Mouse (Mus musculus): Measurements from ENCODE around the gene Acap3. TPM values are rescaled to one million over a fixed set of nuclear protein-coding genes. Genes with fewer than 3 reads are reported as not detected.

The Acap3 gene
- total RNA-seq (2021) = 100 to 1,000 TPM; 121 to 129 TPM
- long read RNA-seq, experiment 1, full-length matches to known transcripts = 4 of 226 reads
- long read RNA-seq, experiment 1, partial matches to known transcripts = 19 of 226 reads
- long read RNA-seq, experiment 1, other reads (novel, unspliced or antisense) = 203 of 226 reads
- long read RNA-seq, experiment 2, full-length matches to known transcripts = 5 of 339 reads
- long read RNA-seq, experiment 2, partial matches to known transcripts = 41 of 339 reads
- long read RNA-seq, experiment 2, other reads (novel, unspliced or antisense) = 293 of 339 reads

DNA sequence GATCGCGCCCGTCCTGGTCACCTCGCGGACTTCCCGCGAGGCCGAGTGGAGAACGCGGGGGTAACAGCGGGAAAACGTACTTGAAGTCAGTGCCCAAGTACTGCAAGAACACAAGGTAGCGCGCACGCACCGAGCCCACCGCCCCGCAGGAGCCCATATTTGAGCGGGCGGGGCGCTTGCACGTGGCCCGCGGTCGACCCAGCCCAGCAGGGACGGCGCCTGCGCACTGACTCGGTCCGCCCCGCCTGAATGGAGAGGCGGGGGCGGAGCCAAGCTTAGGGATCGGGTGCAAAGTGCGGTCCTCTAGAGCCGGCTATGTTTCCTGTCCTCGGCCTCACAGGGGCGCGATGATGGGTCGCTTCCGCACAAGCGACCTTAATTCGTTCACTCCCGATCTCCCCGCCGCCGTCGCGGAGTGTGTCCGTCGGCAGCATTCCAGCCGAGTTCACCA lies at the start of gene Acap3, which contains the start of gene Pusl1:
Gene Acap3 (plus strand): TSS at position 272 of the 451 bp plus-strand sequence.
Gene Pusl1 (minus strand): TSS at position 231 of the 451 bp plus-strand sequence.
- Histone ChIP-seq H3K4me3 (peak within 1 kb of the TSS; percentile 84), H3K27ac (peak within 1 kb of the TSS; percentile 99)
- TF ChIP-seq CTCF (conservative IDR thresholded peaks at IDR 0.05) = no peak
- peak; percentile 95 to 98 for DNase-seq (ENCODE audit: low spot score in 2 of 2)

GRCm38 (mm10) chr4:155843231-155843630 lies 48.4 kb upstream of the Acap3 start:
- DNase-seq (ENCODE audit: low spot score in 2 of 2) = no peak
- TF ChIP-seq CTCF (conservative IDR thresholded peaks at IDR 0.05) = no peak
- Histone ChIP-seq H3K4me3 (no peak overlapping the region), H3K27ac (no peak overlapping the region)

GRCm38 (mm10) chr4:155846871-155847578 lies 44.6 kb upstream of the Acap3 start, which contains the start of gene Dvl1:
Gene Dvl1 (plus strand): TSS chr4:155847402.
- peak; percentile 92 to 97 for DNase-seq (ENCODE audit: low spot score in 2 of 2)
- peak; percentile 60 for TF ChIP-seq CTCF (conservative IDR thresholded peaks at IDR 0.05)
- peak within 1 kb of the TSS; percentile 97 for H3K27ac ChIP-seq
- H3K4me3 ChIP-seq = peak within 1 kb of the TSS; percentile 91

GRCm38 (mm10) chr4:155847591-155848352 lies 43.9 kb upstream of the Acap3 start:
- no peak for DNase-seq (ENCODE audit: low spot score in 2 of 2)
- H3K27ac ChIP-seq = peak overlapping the region; percentile 89
- peak overlapping the region; percentile 91 for H3K4me3 ChIP-seq
- no peak for TF ChIP-seq CTCF (conservative IDR thresholded peaks at IDR 0.05)

DNA sequence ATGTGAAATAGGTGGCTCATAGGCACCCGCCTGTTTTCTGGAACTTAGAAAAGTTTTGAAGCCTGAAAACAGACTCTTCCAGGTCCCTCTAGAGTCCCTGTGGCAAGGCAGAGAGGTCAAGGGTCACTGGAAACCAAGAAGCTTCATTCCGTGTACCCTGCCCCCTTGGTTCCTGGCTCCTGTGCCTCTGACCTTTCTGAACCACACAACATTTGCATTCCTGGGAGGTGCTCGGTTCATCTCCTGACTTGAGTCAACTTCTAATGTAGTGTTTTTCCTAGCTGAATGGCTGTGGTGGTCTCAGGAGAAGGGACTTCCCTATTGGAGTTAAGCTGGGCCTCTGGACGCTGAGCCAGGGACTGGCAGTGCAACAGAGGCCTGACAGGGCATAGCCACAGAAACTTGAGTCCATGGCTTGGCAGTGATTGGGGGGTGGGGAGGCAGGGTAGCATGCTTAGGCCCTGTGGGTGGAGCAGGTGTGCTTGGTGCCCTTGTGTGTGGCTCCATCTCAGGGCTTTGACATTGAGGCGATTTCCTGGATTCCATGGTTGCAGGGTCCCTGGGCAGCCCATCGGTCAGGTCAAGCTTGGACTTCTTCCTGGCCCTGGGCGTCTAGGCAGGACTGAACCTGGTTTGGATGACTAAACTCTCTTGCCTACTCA lies 43.1 kb upstream of the Acap3 start:
- Histone ChIP-seq H3K4me3 (peak overlapping the region; percentile 91), H3K27ac (no peak overlapping the region)
- TF ChIP-seq CTCF (conservative IDR thresholded peaks at IDR 0.05) = no peak
- no peak for DNase-seq (ENCODE audit: low spot score in 2 of 2)

GRCm38 (mm10) chr4:155849391-155849790 lies 42.2 kb upstream of the Acap3 start:
- H3K27ac ChIP-seq = no peak overlapping the region
- no peak for TF ChIP-seq CTCF (conservative IDR thresholded peaks at IDR 0.05)
- DNase-seq (ENCODE audit: low spot score in 2 of 2) = no peak
- no peak overlapping the region for H3K4me3 ChIP-seq

GRCm38 (mm10) chr4:155849792-155850451 lies 41.7 kb upstream of the Acap3 start:
- Histone ChIP-seq H3K27ac (no peak overlapping the region), H3K4me3 (no peak overlapping the region)
- no peak for DNase-seq (ENCODE audit: low spot score in 2 of 2)
- TF ChIP-seq CTCF (conservative IDR thresholded peaks at IDR 0.05) = no peak

DNA sequence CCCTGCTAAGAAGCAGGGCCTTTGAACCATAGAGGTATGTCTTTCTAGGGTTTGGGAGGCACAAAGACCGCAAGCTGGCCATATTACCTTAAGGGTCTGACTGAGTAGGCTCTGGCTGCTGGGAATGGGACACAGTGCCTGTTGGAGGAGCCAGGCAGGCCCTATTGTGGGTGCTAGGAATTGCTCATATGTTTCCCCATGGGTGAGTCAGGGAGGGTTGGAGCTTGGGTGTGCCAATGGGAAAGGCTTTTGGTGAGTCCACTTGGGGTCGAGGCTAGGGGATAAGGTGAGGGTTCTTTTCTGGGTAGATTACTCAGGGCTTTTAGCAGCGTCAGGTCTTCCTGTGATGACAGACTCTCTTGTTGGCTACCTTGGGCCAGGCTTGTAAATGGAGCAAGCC lies 40.3 kb upstream of the Acap3 start:
- no peak for TF ChIP-seq CTCF (conservative IDR thresholded peaks at IDR 0.05)
- DNase-seq (ENCODE audit: low spot score in 2 of 2) = no peak
- Histone ChIP-seq H3K4me3 (no peak overlapping the region), H3K27ac (no peak overlapping the region)

GRCm38 (mm10) chr4:155851951-155852411 lies 39.6 kb upstream of the Acap3 start:
- DNase-seq (ENCODE audit: low spot score in 2 of 2) = no peak
- Histone ChIP-seq H3K27ac (no peak overlapping the region), H3K4me3 (no peak overlapping the region)
- TF ChIP-seq CTCF (conservative IDR thresholded peaks at IDR 0.05) = no peak

GRCm38 (mm10) chr4:155853421-155853820 lies 38.2 kb upstream of the Acap3 start:
- TF ChIP-seq CTCF (conservative IDR thresholded peaks at IDR 0.05) = no peak
- Histone ChIP-seq H3K27ac (no peak overlapping the region), H3K4me3 (no peak overlapping the region)
- no peak for DNase-seq (ENCODE audit: low spot score in 2 of 2)

GRCm38 (mm10) chr4:155854991-155855390 lies 36.6 kb upstream of the Acap3 start:
- H3K27ac ChIP-seq = no peak overlapping the region
- DNase-seq (ENCODE audit: low spot score in 2 of 2) = no peak
- no peak for TF ChIP-seq CTCF (conservative IDR thresholded peaks at IDR 0.05)
- H3K4me3 ChIP-seq = no peak overlapping the region

- Histone ChIP-seq H3K4me3 (no peak overlapping the region), H3K27ac (no peak overlapping the region)
- DNase-seq (ENCODE audit: low spot score in 2 of 2) = no peak
- no peak for TF ChIP-seq CTCF (conservative IDR thresholded peaks at IDR 0.05)
These were observed 35.6 kb upstream of the Acap3 start for GRCm38 (mm10) chr4:155856071-155856470.

Data from layer of hippocampus, adult 2 months (tissue).